Mouse (Mus musculus): ENCODE measurements around the gene Rpap3.

The Rpap3 gene

DNA sequence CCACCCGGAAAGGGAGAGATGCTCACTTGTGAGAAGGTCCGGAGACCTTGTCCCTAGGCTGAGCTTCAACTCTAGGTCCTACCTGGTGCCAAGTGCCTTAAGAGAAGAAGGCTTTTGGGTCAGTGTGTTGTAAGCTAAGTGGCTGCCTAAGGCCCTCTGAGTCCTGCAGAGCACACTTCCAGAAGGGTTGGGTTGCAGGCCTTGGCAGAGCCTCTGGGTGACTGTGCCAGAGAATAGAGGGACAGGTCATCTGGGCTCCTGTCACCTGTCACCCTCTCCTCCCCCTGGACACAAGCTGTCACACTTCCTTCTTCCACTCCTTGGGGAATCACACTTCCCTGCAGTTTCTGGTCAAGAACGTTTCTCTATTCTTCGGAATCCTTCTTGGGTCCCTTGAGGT, 55.9 kb downstream of the Rpap3 start:
- DNase-seq (ENCODE audit: low read depth, low spot score), result no peak

DNA sequence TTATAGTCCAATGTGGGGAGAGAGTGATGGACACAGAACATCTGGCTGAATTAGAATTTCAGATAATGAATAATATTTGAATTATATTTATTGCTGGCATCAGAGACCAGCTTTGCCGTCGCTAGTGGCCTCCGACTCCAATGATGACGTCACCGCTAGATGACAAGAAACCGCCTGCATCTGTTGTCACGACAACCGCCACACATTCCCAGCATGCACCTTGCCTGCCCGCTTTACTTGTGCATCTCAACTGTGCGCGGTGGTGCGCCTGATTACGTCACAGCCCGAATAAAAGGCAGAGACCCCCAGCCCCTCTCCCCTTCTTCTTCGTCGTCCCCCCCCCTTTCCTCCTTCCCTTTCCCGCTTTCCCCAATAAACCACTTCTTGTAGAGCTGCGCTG, 57.4 kb downstream of the Rpap3 start:
- no peak for DNase-seq (ENCODE audit: low read depth, low spot score)

DNA sequence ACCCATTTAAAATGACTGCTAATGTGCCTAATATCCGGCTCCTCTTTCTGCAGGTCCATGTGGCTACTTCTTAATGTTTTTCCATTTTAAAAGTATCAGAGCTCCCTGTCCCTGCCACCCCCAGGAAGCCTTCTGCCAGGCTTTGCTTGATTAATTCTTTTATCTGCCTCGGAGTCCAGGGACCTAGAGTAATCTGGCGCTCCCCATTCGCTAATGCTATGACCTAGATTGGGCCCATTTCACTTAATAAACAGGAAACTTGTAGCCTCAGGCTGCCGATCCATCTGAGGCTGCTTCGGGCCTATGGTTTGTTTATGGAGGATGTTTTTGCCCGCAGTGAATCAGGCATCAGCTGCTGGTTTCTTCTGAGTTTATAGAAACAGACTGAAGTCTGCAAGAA, 59.2 kb downstream of the Rpap3 start:
- DNase-seq (ENCODE audit: low read depth, low spot score), result no peak

DNA sequence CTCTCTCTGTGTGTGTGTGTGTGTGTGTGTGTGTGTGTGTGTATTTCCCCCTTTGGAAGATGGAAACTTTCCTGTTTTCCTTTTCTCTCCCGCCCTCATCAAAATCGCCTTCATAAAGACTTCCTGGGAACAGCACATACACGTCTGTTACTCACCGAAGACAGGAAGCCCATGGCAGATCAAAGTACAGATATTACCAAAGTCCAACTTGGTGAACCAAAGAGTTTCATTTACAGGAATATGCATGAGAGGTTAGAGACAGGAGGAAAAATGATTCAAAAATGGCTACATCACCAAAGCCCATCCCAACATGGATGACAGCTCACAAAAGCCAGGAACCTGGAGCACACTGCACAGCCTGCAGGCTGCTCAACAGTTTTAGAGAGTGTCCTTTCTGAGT, 61.6 kb downstream of the Rpap3 start:
- no peak for DNase-seq (ENCODE audit: low read depth, low spot score)

Data from A20 (cell line).